In the genomic region with DNA sequence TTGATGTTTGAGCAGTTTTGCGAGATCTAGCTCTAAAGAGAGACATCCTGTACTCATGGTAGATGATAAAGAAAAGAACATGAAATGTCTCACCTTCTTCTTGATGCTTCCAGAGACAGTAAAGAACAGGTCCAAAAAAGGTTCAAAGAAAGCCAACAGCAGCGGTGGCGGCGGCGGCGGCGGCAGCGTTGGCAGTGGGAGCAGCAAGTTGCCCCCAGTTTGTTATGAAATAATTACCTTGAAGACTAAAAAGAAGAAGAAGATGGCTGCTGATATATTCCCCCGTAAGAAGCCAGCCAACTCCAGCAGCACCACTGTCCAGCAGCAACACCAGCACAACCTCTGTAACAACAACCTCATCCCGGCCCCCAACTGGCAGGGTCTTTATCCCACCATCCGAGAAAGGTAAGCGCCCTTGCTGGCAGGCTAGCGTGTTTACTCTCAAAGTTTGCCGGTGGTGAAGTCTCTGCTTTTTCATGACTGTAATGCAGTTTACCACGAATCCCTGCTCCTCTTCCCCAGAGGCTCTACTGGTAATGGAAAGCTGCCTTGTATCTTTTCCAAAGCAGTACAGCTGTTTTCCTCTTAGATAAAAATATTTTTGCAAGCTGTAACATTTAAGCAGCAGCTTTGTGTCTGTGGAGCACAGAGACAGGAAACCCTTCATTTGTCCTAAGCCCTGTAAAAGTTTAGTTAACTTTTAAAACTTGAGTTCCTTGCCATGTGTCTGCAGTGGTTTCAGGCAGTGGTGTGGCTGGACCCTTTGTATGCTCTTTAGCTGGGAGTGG, we compare ENCODE assay signal across 7 mouse cellular contexts. TPM values are rescaled to one million over a fixed set of nuclear protein-coding genes. Genes with fewer than 3 reads are reported as not detected.
A peak's percentile ranks its signal among the peaks of the same experiment; 100 is the strongest.
DNase-seq lines count a peak whose midpoint lies in the region; ATAC-seq and TF ChIP-seq lines count a peak whose summit lies in the region.

No protein-coding gene starts in this region.

- H3K4me1 ChIP-seq in E14TG2a.4 (replicated peaks; ENCODE audit: low read depth, low read length): peaks cover 67% of the 10 kb centered on the region
- peaks cover 6% of the 10 kb centered on the region for H3K4me1 ChIP-seq in brown adipose tissue, adult 24 weeks (ENCODE audit: control insufficient read depth, insufficient read depth, insufficient read length, low read length)
- peaks cover 65% of the 10 kb centered on the region for H3K4me1 ChIP-seq in heart, embryonic 13.5 days
- peaks cover 25% of the 10 kb centered on the region for H3K4me1 ChIP-seq in limb, embryonic 14.5 days (ENCODE audit: control insufficient read depth, insufficient read depth, low read length)
- H3K4me1 ChIP-seq in stomach, postnatal 0 days (replicated peaks; ENCODE audit: control insufficient read depth, insufficient read depth): peaks cover 9% of the 10 kb centered on the region

- TF ChIP-seq CTCF in E14TG2a.4 (conservative IDR thresholded peaks at IDR 0.05; ENCODE audit: low read length): no peak
- no peak for TF ChIP-seq CTCF in stomach, postnatal 0 days (IDR thresholded peaks at IDR 0.05; ENCODE audit: low read depth)

- no peak for ATAC-seq in heart, embryonic 13.5 days (ENCODE audit: extremely low read depth, insufficient number of reproducible peaks, low FRiP score, low TSS enrichment)
- peak; percentile 30 for ATAC-seq in limb, embryonic 14.5 days (ENCODE audit: low FRiP score, low read depth)
- no peak for ATAC-seq in stomach, postnatal 0 days (ENCODE audit: low FRiP score, low TSS enrichment)
- no peak for ATAC-seq in megakaryocyte progenitor cell, adult 5-6 weeks (replicated peaks; ENCODE audit: poor library complexity)

- H3K36me3 ChIP-seq in E14TG2a.4 (ENCODE audit: insufficient read depth, low read length): peaks cover 21% of the 10 kb centered on the region
- peaks cover 22% of the 10 kb centered on the region for H3K36me3 ChIP-seq in heart, embryonic 13.5 days
- peaks cover 12% of the 10 kb centered on the region for H3K36me3 ChIP-seq in limb, embryonic 14.5 days (ENCODE audit: control insufficient read depth, insufficient read depth, low read length)
- 0 out of 2 replicates have a peak, but pooled peaks cover 4% of the 10 kb centered on the region for H3K36me3 ChIP-seq in stomach, postnatal 0 days (ENCODE audit: control insufficient read depth, insufficient read depth, low read length)

- no peaks in the 10 kb centered on the region for H3K27me3 ChIP-seq in E14TG2a.4 (ENCODE audit: insufficient read depth, low read length)
- no peaks in the 10 kb centered on the region for H3K27me3 ChIP-seq in heart, embryonic 13.5 days (replicated peaks)
- no peaks in the 10 kb centered on the region for H3K27me3 ChIP-seq in limb, embryonic 14.5 days (ENCODE audit: control insufficient read depth, insufficient read depth, low read length)
- no peaks in the 10 kb centered on the region for H3K27me3 ChIP-seq in stomach, postnatal 0 days (ENCODE audit: control insufficient read depth, insufficient read depth, low read length)

- no peaks in the 10 kb centered on the region for H3K9me3 ChIP-seq in E14TG2a.4 (ENCODE audit: low read length)
- H3K9me3 ChIP-seq in heart, embryonic 13.5 days: no peaks in the 10 kb centered on the region
- H3K9me3 ChIP-seq in limb, embryonic 14.5 days (ENCODE audit: control insufficient read depth, low read length): no peaks in the 10 kb centered on the region
- no peaks in the 10 kb centered on the region for H3K9me3 ChIP-seq in stomach, postnatal 0 days (ENCODE audit: control insufficient read depth, low read length)

- peak overlapping the region; percentile 71 for H3K4me2 ChIP-seq in heart, embryonic 13.5 days
- peak overlapping the region; percentile 46 for H3K4me2 ChIP-seq in limb, embryonic 14.5 days (replicated peaks; ENCODE audit: low read depth, low read length, severe bottlenecking)
- peak overlapping the region; percentile 53 for H3K4me2 ChIP-seq in stomach, postnatal 0 days (replicated peaks; ENCODE audit: low read depth)

- DNase-seq in limb, embryonic 14.5 days (ENCODE audit: low spot score): peak; percentile 43
- DNase-seq in stomach, postnatal 0 days (ENCODE audit: low spot score): peak; percentile 25
- no peak for DNase-seq in layer of hippocampus, postnatal 14 days (ENCODE audit: low spot score in 2 of 2)

- TF ChIP-seq POLR2A in limb, embryonic 14.5 days (IDR thresholded peaks at IDR 0.05; ENCODE audit: borderline replicate concordance, extremely low read depth, insufficient read depth, insufficient read length): no peak

- peak overlapping the region; percentile 75 for H3K9ac ChIP-seq in heart, embryonic 13.5 days
- H3K9ac ChIP-seq in limb, embryonic 14.5 days (ENCODE audit: low read depth, low read length, severe bottlenecking): peak overlapping the region; percentile 53
- peak overlapping the region; percentile 63 for H3K9ac ChIP-seq in stomach, postnatal 0 days (ENCODE audit: low read length)

- 52% methylated on average over 15 of the region's 15 CpGs for WGBS in heart, embryonic 13.5 days
- 48% methylated on average over 15 of the region's 15 CpGs for WGBS in limb, embryonic 14.5 days
- WGBS in stomach, postnatal 0 days: 35% methylated on average over 15 of the region's 15 CpGs

- H3K4me3 ChIP-seq in E14TG2a.4 (replicated peaks; ENCODE audit: low read length): peak overlapping the region; percentile 51
- peak overlapping the region; percentile 62 for H3K4me3 ChIP-seq in brown adipose tissue, adult 24 weeks (ENCODE audit: insufficient read depth, low read depth, low read length)
- peak overlapping the region; percentile 51 for H3K4me3 ChIP-seq in heart, embryonic 13.5 days
- peak overlapping the region; percentile 35 for H3K4me3 ChIP-seq in limb, embryonic 14.5 days (replicated peaks; ENCODE audit: low read length)
- H3K4me3 ChIP-seq in stomach, postnatal 0 days (ENCODE audit: low read depth, low read length): peak overlapping the region; percentile 58

- TF ChIP-seq EP300 in stomach, postnatal 0 days (optimal IDR thresholded peaks at IDR 0.05): no peak

- peak overlapping the region; percentile 78 for H3K27ac ChIP-seq in brown adipose tissue, adult 24 weeks (replicated peaks; ENCODE audit: low read depth, low read length)
- peak overlapping the region; percentile 81 for H3K27ac ChIP-seq in heart, embryonic 13.5 days (replicated peaks)
- H3K27ac ChIP-seq in limb, embryonic 14.5 days (replicated peaks; ENCODE audit: low read depth, low read length): peak overlapping the region; percentile 75
- H3K27ac ChIP-seq in stomach, postnatal 0 days (replicated peaks): peak overlapping the region; percentile 86

RNA-seq across cellular contexts. Expression of a gene that starts 22.7 kb away (rescaled TPM):
- 9.1 and 9.5 TPM in 2 replicates for polyA plus RNA-seq in brown adipose tissue, adult 24 weeks (2012; ENCODE audit: insufficient read depth, insufficient read length, missing spikeins)
- 8.3 and 8.9 TPM in 2 replicates for polyA plus RNA-seq in heart, embryonic 13.5 days (2015; fragmentation: Nextera tagmentation; extraction: Ambion mirVana)
- polyA plus RNA-seq in limb, embryonic 14.5 days (2012; rRNA removed): 39.0 and 43.6 TPM in 2 replicates
- 33.8 and 35.7 TPM in 2 replicates for polyA plus RNA-seq in limb, embryonic 14.5 days (2014; fragmentation: Nextera tagmentation; extraction: Ambion mirVana)
- 23.7 and 24.7 TPM in 2 replicates for polyA plus RNA-seq in stomach, postnatal 0 days (2015; fragmentation: Nextera tagmentation; extraction: Ambion mirVana)
- total RNA-seq in layer of hippocampus, postnatal 14 days (2021): 100 to 1,000 TPM; 147 to 151 TPM
- 3.2 and 3.4 TPM in 2 replicates for total RNA-seq in megakaryocyte progenitor cell, adult 5-6 weeks (2015)
- 2.0 and 2.3 TPM in 2 replicates for total RNA-seq in megakaryocyte progenitor cell, adult 5-6 weeks (2017)

Comparison
In these comparisons a context has a peak if more than half of its experiments do, and no peak if none do; other contexts are left out.
1. DNase-seq: peak in limb, embryonic 14.5 days (single experiment) and stomach, postnatal 0 days (single experiment); none in layer of hippocampus, postnatal 14 days (0 of 2).
2. Peak in every context shown above with its lines, with median percentiles within 50 percentile points of each other: H3K4me3 ChIP-seq, H3K27ac ChIP-seq, H3K4me2 ChIP-seq and H3K9ac ChIP-seq.